Mouse (Mus musculus) Patski (cell line): ENCODE data around the gene Opa3. TPM values are rescaled to one million over a fixed set of nuclear protein-coding genes. Genes with fewer than 3 reads are reported as not detected.

ENCODE experiments used
- ATAC-seq: fragments of 100-300 bp; one replicate; pipeline ENCODE4 v1.8.0; 2021
- CTCF ChIA-PET: fragments of 350-600 bp; sonication (Branson Sonifier 250); formaldehyde crosslinking; loops from one replicate; lab custom pipeline; 2022; ENCODE audit warnings: inconsistent platforms; lab: Charles Lee
- POLR2A ChIA-PET: fragments of 350-600 bp; sonication (Branson Sonifier 250); formaldehyde crosslinking; loops from one replicate; lab custom pipeline; 2022; ENCODE audit warnings: antibody characterized with exemption, inconsistent platforms; lab: Charles Lee
- DNase-seq: peaks from one replicate; pipeline ENCODE4 v3.0.0-alpha.2; 2011; ENCODE audit warnings: low read depth, low spot score
- H3K27me3 ChIP-seq: fragments of 371-371 bp; one replicate; pipeline ENCODE4 v1.5.1; 2021
- CTCF ChIP-seq: fragments of 100-300 bp; IDR thresholded peaks from one replicate; pipeline ENCODE4 v1.5.1; 2021
- in situ Hi-C: fragments of 300-500 bp; cut with MboI; formaldehyde crosslinking; loops from 3 replicates; pipeline ENCODE4 v1.11.1; 2018; ENCODE audit warnings: low pct_unique_long_range_greater_than_20kb, mixed read lengths
- polyA plus RNA-seq: library from polyadenylated mRNA; unstranded; gene quantifications from one replicate; pipeline ENCODE4 v1.2.3, GENCODE M21; 2021

The Opa3 gene
- polyA plus RNA-seq, 1 experiment from 2014 or later: 39.2 TPM

- DNase-seq: no peak
- CTCF ChIA-PET: interaction anchor here (1.0 to 5.0 kb wide), 6 partner anchors 12 to 63 kb away, joined by 3 to 37 read pairs (median 10); partner anchors contain the start of genes Opa3 and Ppm1n
- POLR2A ChIA-PET: interaction anchor here (1.2 kb wide), 1 partner anchor 30 kb away, joined by 3 read pairs; no protein-coding TSS in a partner anchor
- no peaks in the 10 kb centered on the region for H3K27me3 ChIP-seq
- no peak for ATAC-seq
- no peak for TF ChIP-seq CTCF
- in situ Hi-C loops: no loop called here
These were observed 12.8 kb downstream of the Opa3 start for GRCm38 (mm10) chr7:19240905-19241463.

- no peak for TF ChIP-seq CTCF
- H3K27me3 ChIP-seq: no peaks in the 10 kb centered on the region
- ChIA-PET POLR2A (no interaction called here), CTCF (interaction anchor here (0.8 to 1.0 kb wide), 2 partner anchors 37 to 59 kb away, joined by 3 read pairs; no protein-coding TSS in a partner anchor)
- in situ Hi-C loops: no loop called here
- ATAC-seq: no peak
- no peak for DNase-seq
These were observed 13.9 kb downstream of the Opa3 start for GRCm38 (mm10) chr7:19242005-19242404.

- in situ Hi-C loops: no loop called here
- no peak for DNase-seq
- ChIA-PET POLR2A (no interaction called here), CTCF (interaction anchor here (1.1 kb wide), 1 partner anchor 16 kb away, joined by 3 read pairs; no protein-coding TSS in a partner anchor)
- no peak for TF ChIP-seq CTCF
- no peak for ATAC-seq
- no peaks in the 10 kb centered on the region for H3K27me3 ChIP-seq
These were observed 15.7 kb downstream of the Opa3 start for GRCm38 (mm10) chr7:19243858-19244257.

- H3K27me3 ChIP-seq: no peaks in the 10 kb centered on the region
- in situ Hi-C loops: no loop called here
- ChIA-PET CTCF (interaction anchor here (0.7 to 1.1 kb wide), 3 partner anchors 14 to 38 kb away, joined by 3 read pairs; no protein-coding TSS in a partner anchor), POLR2A (no interaction called here)
- TF ChIP-seq CTCF: no peak
- DNase-seq (no peak), ATAC-seq (no peak)
These were observed 16.9 kb downstream of the Opa3 start for GRCm38 (mm10) chr7:19245083-19245482.

GRCm38 (mm10) chr7:19246855-19247254 is 18.7 kb downstream of the Opa3 start:
- POLR2A ChIA-PET: interaction anchor here (1.2 kb wide), 1 partner anchor 21 kb away, joined by 3 read pairs; no protein-coding TSS in a partner anchor
- no peak for TF ChIP-seq CTCF
- no peak for DNase-seq
- in situ Hi-C loops: no loop called here
- H3K27me3 ChIP-seq: no peaks in the 10 kb centered on the region
- CTCF ChIA-PET: interaction anchor here (0.9 to 1.5 kb wide), 3 partner anchors 10 to 117 kb away, joined by 3 to 7 read pairs (median 4); no protein-coding TSS in a partner anchor
- no peak for ATAC-seq

GRCm38 (mm10) chr7:19247511-19247910 is 19.4 kb downstream of the Opa3 start:
- TF ChIP-seq CTCF: no peak
- H3K27me3 ChIP-seq: no peaks in the 10 kb centered on the region
- POLR2A ChIA-PET: interaction anchor here (1.2 kb wide), 1 partner anchor 20 kb away, joined by 3 read pairs; no protein-coding TSS in a partner anchor
- ATAC-seq: no peak
- DNase-seq: no peak
- in situ Hi-C loops: no loop called here
- CTCF ChIA-PET: interaction anchor here (0.9 to 1.5 kb wide), 3 partner anchors 9 to 116 kb away, joined by 3 to 7 read pairs (median 4); no protein-coding TSS in a partner anchor

- ATAC-seq: no peak
These were observed 23.9 kb downstream of the Opa3 start for GRCm38 (mm10) chr7:19252078-19252477.

GRCm38 (mm10) chr7:19253437-19253836 is 25.3 kb downstream of the Opa3 start:
- in situ Hi-C loops: no loop called here
- DNase-seq (no peak), ATAC-seq (no peak)
- H3K27me3 ChIP-seq: no peaks in the 10 kb centered on the region
- ChIA-PET CTCF (interaction anchor here (2.8 to 3.0 kb wide), 2 partner anchors 14 to 28 kb away, joined by 7 to 15 read pairs; no protein-coding TSS in a partner anchor), POLR2A (interaction anchor here (0.7 to 1.5 kb wide), 4 partner anchors 11 to 16 kb away, joined by 3 to 11 read pairs (median 6); no protein-coding TSS in a partner anchor)
- no peak for TF ChIP-seq CTCF

More at GRCm38 (mm10) chr7:19252078-19252477, 23.9 kb downstream of the Opa3 start:
- in situ Hi-C loops: no loop called here
- no peaks in the 10 kb centered on the region for H3K27me3 ChIP-seq
- no peak for TF ChIP-seq CTCF
- CTCF ChIA-PET: interaction anchor here (2.8 to 3.0 kb wide), 2 partner anchors 12 to 29 kb away, joined by 7 to 15 read pairs; no protein-coding TSS in a partner anchor
- POLR2A ChIA-PET: interaction anchor here (1.5 kb wide), 1 partner anchor 18 kb away, joined by 6 read pairs; no protein-coding TSS in a partner anchor
- DNase-seq: no peak

GRCm38 (mm10) chr7:19255395-19255794 is 27.3 kb downstream of the Opa3 start:
- no peak for TF ChIP-seq CTCF
- CTCF ChIA-PET: interaction anchor here (1.1 to 2.2 kb wide), 3 partner anchors 8 to 16 kb away, joined by 3 to 7 read pairs (median 5); no protein-coding TSS in a partner anchor
- POLR2A ChIA-PET: interaction anchor here (0.7 kb wide), 1 partner anchor 13 kb away, joined by 4 read pairs; no protein-coding TSS in a partner anchor
- H3K27me3 ChIP-seq: no peaks in the 10 kb centered on the region
- in situ Hi-C loops: no loop called here
- DNase-seq: no peak
- no peak for ATAC-seq

- CTCF ChIA-PET: interaction anchor here (1.1 to 2.2 kb wide), 3 partner anchors 10 to 17 kb away, joined by 3 to 7 read pairs (median 5); no protein-coding TSS in a partner anchor
- TF ChIP-seq CTCF: no peak
- in situ Hi-C loops: no loop called here
- ATAC-seq (no peak), DNase-seq (no peak)
- H3K27me3 ChIP-seq: no peaks in the 10 kb centered on the region
- POLR2A ChIA-PET: interaction anchor here (0.8 kb wide), 1 partner anchor 10 kb away, joined by 3 read pairs; no protein-coding TSS in a partner anchor
These were observed 28.4 kb downstream of the Opa3 start for GRCm38 (mm10) chr7:19256567-19256966.
